Mouse (Mus musculus): ENCODE measurements around the gene Frmd5.

Gene Frmd5

DNA sequence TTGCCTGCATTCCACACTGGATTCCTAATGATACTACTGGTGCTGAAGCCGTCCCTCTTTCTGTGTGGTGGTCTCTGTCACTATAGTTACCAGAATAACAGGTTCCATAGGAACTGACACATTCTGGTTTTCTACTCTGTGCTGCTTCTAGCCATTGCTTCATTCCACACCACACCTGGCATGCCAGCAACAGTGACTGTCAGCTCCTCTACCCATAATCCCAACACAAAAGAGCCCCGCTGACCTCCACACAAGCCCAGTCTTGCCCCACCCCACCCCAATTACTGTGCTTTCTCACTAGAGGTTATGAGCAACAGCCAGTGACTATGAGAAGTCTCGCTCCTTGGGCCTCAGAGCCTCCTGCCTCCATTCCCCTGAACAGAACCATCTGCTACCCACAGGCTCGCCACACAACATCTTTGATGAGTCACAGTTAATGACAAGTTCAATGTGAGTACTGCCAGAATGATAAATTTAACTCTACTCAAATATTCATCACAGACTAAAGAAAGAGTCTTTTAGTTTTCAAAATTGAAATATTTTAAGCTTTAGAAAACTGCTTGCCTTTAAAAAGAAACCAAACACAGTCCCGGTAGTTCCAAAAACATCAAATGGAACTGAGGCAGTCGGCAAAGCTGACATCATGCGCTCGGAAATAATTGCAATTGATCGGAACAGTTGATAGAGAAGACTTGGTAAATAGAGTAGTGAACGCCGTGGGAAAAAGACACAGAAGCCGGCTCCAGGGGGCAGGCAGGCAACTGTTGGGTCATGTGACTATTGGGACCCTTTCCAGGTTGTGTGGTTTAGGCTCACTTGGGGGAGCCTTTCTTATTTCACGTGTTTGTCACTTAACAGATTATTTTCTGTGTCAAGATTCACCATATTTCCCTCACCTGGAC, 185.4 kb downstream of the Frmd5 start:
- no peak for DNase-seq (ENCODE audit: low spot score in 2 of 2)

DNA sequence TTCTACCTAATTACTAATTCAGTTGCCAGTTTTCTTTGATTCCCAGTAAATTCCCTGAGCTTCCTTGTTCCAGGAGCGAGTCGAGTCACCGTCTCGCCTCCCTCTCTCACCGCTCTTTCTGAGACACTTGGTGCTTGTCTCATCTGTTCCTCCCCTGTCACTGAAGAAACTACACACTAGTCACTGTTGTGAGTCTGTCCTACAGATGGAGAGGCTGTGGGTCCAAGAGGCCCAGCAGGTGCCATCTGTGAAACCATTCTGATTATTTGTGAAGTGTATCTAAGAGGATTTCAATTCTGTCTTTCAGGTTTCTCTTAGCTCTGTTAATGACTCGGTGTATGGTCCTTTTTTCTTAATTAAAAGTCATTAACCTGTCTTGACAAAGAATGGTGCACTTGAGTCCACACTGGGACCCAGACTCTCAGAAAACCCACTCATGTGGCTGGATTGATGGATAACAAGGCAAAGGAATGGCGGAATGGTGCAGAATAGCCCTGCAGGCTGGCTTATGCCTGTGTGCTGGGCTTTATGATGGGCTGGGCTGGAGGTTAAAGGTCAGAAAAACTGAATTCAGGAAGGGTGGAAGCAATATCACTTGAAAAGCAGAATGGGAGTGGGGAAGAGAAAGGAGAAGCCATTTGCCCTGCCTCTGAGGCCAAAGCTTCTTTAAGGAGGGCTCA, 186.2 kb downstream of the Frmd5 start:
- no peak for DNase-seq (ENCODE audit: low spot score in 2 of 2)

DNA sequence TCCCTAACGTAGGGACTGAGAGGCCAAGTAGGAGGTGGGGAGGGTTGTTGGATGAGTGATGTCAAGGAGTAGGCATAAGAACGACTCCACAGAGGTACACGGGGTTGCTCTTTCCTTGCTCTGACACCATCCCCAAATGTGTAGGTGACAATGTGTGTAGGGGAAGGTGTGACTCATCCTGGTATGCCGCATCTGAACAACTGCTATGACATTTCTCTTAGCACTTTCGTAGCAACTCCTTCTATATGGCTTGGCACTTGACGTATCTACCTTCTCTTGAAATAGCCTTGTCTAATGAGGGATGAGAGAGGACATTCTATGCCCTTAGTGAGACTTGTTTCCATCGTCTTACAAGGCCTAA, 191.7 kb downstream of the Frmd5 start:
- DNase-seq (ENCODE audit: low spot score in 2 of 2), result no peak

DNA sequence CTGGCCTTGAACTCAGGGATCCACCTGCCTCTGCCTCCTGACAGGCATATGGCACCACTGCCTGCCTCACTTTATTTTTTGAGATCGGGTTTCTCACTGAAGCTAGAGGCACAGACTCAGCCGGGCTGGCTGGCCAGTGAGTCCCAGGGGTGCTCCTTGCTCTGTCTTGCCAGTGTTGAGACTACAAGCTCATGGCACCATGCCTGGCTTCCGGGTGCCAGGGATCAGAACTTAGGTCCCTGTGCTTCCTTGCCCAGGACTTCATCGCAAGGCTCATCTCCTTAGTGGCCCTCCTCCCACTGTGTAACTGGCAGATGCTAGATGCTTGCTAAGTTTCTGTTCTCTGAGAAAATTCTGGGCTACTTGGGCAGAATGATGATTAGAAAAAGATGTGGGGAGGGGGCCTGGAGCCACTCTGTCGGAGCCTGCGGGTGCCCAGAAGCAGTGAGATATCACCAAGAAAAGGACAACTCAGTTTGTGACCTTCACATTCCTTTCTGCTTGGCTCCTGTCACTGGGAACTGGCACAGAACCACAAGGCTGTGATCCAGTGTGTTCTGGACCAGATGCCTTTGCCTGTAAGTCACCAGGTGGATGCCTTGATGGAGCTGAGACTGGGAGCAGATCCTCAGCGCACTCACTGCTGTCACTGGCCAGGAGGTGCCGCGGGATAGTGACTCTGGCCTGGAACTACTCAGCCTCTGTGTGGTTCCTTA, 192.2 kb downstream of the Frmd5 start:
- DNase-seq (ENCODE audit: low spot score in 2 of 2), result no peak

DNA sequence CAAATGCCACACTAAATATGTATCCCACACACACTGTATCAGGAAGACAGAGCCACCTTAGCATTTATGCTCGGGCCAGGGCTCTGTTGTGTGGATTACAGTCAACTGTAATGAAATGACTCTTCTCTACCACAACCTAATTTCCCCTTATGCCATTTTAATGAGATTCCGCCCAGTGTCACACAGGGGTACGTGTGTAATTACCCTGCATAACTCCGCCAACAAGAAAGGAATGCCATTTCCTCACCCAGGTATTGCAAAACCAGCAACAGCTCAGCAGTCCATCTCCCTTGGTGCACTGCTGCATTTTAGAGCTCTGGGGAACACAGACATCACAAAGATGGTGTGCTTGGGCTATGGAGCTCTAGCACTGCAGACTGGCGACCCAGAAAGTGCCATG, 194.8 kb downstream of the Frmd5 start:
- DNase-seq (ENCODE audit: low spot score in 2 of 2), result no peak

DNA sequence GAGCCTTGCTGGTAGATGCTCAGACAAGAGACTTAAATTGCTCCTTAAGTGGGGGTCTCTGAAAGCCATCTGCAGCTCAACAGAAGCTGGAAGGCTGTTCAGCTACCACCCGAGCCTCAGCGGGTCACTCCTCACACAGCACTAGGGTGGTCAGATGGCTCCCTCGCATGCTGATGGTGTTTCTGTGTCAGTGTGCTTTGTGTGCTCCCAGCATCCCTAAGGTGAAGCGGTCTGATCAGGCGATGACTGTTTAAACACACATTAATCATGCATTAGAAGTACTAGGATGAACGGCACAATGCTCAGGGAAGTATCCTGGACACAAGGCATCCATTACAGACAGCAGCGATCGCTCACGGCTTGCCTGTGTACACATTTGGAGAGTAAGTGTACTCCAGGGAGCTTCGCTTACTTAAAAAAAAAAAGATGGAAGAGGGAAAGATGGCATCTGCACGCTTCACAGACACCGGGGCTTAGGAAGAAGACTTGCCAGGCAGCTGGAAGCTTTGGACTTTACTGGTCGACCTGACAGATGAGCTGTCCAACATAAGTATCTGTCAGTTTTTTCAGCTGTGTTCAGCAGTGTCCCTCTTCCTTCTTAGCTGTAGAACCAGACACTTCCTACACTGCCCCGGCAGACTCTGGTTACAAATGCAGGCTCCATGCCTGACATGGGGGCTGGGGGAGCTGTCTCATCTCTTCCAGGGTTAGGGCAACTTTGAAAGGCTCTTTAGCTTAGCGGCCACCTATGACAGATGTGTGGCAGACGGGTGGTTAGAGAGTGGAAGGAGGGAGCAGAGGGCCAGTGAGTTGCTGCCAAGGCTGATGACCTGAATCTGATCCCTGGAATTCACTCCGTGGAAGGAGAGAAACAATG, 196.6 kb downstream of the Frmd5 start:
- no peak for DNase-seq (ENCODE audit: low spot score in 2 of 2)

DNA sequence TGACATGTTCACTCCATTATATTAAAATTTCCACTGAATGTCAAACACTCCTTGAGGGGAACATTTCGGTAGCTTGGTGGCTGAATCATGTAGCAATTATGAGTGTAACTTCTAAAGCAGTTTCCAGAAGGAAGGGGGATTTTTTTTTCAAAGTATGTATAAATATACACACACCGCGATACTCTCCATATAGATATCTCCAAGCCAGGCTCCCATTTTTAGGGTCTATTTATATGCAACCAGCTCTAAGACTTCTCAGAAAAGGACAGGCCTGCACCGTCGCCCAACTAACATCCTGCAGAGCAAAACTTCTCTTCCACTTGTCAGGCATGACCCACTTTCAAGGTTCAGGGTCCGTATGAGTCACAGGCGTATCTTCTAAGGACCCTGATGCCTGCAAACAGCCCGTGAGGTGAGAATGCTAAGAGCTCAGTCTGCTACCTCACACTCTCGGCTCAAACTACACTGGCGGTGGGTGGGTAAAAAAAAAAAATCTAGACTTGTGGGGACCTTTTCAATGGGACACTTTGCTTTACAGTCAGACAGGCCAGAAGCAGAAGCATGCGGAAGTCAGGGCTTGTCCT, 197.7 kb downstream of the Frmd5 start:
- DNase-seq (ENCODE audit: low spot score in 2 of 2), result no peak

DNA sequence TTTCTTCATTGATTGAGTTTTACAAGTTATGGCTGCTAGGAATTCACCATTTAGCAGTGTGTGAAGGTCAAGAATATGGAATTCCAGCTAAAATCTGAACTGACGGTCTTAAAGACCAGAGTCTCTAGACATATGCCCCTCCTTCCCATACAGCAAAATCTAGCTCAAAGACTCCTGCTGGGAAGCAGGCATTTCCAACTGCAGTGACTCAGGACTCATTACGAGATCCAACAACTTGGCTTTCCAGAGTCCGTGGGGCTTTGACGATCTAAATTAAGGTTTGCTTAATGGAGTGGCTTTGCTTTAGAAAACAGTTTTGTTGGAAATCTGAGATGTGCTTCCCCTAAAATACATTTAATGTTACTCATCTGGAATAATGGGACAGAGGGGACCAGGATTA, 204.5 kb downstream of the Frmd5 start:
- DNase-seq (ENCODE audit: low spot score in 2 of 2), result no peak

DNA sequence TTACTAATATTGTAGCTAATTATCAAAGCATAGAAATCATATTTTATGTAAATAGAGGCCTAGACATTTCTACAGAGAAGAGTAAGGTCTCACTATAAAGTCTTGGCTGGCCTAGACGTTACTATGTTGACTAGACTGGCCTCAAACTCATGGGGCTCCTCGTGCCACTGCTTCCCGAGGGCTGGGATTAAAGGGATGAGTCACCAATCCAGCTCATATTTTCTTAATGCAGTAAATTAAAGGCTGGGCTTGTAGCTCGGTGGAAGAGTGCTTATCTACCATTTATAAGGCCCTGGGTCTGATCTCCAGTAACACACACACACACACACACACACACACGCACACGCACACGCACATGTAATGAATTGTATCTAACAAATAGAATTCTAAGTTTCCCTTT, 205.3 kb downstream of the Frmd5 start:
- DNase-seq (ENCODE audit: low spot score in 2 of 2), result no peak

DNA sequence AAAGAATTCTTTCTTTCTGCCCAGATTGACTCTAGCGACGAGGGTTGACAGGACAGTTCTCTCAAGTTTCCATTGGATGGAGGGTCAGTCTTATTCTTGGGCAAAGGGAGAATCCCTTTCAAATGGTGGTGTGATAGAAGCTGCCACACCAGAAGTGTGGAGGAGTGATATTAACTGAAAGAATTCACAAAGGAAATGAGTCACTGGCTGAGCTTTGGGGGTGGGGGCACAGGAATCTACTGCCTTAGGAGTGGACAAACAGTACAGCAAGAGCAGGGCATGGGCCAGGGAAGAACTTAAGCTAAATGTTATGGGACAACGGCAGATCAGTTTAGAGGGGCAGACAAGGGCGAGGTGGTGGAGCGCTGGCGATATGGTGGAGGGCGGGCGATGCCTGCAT, 206.2 kb downstream of the Frmd5 start:
- no peak for DNase-seq (ENCODE audit: low spot score in 2 of 2)

DNA sequence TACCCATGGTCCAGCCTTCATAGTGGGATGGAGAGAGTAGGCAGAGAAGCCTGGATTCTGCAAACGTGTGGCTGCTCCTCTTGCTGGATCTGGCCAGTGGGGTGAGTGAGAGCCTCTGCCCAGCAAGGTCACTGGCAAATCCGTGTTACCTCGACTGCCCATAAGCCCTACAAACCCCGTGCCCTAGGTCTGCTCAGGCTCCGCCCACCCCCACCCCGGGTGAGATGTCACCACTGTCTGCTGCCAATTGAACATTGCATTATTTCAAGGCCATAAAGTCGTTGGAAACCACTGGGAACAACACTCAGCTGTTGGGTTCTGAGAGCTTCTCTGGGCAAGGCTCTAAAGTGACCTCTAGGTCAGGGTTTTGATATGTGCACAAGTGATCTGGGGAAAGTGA, 208.6 kb downstream of the Frmd5 start:
- no peak for DNase-seq (ENCODE audit: low spot score in 2 of 2)

DNA sequence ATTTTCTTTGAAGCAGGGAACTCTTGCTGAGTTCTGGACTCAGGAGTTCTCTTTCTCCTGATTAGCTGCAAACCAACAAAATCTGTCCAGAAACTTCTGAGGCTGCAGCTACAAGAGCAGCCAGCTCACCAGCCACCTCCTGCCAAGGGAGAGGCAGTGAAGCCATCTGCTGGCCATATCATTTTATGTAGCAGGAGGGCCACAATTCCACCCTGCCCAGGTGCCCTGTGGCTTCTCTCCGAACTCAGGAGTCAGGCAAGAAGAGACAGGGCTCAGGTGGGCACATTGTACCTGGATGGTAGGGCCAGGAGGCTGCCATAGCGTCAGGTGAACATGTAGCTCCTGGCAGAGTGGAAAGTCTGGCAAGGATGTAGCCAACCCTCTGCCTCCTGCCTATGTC, 210.3 kb downstream of the Frmd5 start:
- DNase-seq (ENCODE audit: low spot score in 2 of 2), result no peak

DNA sequence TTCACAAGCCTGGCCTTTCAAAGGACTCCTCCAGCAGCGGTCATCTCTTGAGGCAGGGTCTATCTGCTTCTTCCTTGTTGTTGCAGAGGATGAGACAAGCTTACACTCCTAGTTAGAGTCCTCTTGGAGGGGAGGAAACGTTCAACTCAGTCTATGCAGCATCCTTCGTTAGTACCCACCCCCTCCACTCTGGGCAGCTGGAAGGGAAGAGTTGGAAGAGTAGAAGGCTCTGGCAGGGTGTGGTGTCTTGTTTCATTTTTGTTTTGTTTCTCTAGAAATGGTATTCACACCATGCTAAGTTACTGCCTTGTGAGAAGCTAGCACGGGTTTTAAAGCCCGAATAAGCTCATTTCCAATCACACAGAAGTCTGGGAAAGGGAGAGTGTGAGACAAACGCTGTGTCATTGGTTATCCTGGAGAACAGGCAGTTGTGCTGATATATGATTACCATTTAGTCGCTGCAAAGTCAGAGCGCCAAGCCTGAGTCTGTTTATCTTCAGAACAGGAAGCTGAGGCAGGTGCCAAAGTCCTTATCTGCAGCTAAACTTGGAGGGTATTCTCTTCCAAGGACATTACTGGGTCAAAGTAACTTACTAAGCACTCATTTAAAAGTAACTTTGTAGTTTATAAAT, 212.1 kb downstream of the Frmd5 start:
- DNase-seq (ENCODE audit: low spot score in 2 of 2), result no peak

DNA sequence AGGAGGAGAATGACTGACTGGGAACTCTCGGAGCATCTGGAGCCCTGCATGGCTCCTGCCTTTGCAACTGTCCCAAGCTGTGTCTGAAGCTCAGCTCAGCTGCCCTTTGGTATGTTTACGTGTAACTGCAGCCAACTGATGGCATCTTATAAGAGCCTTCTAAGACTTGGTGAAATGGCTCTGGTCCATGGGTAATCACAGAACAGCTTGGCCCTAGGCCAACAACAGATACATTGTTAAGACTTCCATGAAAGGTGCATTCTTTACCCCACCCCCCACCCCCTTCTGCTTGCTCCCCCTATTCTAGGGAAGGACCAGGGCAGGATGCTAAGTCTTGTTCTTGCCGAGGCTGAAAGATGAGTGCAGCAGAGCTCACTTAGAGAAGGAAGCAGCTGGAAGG, 212.8 kb downstream of the Frmd5 start:
- DNase-seq (ENCODE audit: low spot score in 2 of 2), result no peak

DNA sequence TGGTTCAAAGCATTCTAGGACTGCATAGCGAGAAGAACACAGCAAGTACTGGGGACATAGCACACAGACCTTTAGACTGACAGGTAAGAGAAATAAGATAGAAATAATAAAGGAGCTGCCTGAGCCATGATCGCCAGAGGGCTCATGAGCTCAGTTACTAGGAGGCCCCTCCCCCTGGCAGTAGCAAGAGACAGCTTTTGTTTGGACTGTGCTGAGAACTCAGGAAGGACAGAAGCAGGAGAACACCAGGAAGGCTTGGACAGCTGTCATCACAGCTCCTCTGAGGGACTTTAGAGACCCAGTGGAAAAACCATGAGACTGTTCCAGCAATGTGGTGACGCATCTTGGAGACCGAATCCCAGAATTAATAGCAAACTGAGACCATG, 218.6 kb downstream of the Frmd5 start:
- no peak for DNase-seq (ENCODE audit: low spot score in 2 of 2)

DNA sequence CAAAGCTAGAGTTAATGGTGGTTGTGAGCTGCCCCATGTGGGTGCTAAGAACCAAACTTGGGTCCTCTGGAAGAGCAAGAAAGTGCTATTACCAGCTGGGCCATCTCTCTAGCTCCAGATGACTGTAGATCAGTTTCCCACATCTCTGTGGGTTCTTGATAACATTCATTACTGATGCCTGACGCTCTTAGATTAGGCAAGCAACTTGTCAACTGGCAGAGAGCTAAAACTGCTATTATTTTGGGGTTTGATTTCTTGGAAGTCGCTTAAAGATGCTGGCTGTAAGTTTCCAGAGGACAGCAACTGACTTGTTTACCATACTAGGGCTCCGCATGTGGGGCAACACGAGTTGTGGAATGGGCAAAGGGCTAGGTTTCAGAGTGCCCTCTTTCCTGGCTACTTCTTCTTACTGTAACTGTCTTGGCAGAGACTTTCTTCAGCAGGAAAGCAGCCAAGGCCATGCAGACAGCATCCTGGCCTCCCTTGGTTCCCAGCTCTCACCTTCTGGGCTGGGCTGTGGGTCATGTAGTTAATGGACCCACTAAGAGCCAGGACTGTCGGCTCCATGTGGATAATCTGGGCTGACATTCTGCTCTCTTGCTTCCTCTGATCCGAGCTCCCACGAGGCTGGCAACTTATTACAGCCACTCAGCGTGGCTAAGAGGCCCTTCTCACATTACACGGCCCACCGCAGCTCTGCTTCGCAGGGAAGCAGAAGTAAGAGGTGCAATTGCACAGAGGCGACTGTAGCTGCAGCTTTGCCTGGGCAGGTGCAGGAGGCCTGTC, 219.2 kb downstream of the Frmd5 start:
- no peak for DNase-seq (ENCODE audit: low spot score in 2 of 2)

DNA sequence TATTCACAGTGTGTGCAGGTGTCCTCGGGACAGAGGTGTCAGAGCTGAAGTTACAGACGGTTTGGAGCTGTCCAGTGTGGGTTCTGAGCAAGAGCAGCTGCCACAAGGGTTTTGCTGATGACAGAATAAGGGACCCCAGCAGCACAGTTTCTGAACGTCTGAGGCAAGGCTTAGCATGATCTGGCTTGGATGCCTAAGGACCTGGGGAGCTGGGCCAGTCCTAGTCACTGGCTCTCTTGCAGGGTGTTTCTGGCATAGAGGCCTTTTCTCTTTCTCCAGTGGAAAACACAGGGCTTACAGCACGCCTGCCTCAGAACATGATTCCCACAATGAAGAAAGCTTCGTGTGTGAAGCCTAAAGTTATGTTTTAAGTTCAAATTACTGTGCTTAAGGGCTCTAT, 222.2 kb downstream of the Frmd5 start:
- DNase-seq (ENCODE audit: low spot score in 2 of 2), result no peak

DNA sequence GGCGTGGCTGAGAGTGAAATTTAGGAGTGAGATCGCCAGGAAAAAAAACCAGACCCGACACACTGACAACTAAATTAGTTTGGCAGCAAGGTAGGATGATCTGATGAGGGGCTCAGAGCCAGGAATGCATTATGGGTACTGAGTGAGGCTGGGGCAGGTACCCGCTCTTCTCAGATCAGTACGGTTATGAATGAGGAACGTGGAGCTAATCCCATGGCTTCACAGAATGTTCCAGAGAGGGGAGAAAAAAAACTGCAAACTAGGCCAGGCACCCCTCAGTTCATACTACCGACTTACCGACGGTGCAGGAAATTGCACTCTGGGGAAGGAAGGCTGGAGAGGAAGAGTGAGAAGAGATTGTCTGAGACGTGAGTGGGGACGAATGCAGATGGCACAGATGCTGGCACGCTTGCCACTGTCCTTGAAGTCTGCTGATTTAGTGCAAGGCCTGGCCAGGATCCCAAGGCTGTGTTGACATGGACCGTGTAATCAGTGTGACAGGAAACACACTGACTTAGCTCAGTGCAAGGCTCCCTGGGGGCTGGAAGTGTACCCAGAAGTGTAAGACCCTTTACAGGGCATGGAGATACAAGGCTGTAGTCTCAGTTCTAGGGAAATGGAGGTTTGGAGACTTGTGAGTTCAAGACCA, 223.3 kb downstream of the Frmd5 start:
- DNase-seq (ENCODE audit: low spot score in 2 of 2), result no peak

DNA sequence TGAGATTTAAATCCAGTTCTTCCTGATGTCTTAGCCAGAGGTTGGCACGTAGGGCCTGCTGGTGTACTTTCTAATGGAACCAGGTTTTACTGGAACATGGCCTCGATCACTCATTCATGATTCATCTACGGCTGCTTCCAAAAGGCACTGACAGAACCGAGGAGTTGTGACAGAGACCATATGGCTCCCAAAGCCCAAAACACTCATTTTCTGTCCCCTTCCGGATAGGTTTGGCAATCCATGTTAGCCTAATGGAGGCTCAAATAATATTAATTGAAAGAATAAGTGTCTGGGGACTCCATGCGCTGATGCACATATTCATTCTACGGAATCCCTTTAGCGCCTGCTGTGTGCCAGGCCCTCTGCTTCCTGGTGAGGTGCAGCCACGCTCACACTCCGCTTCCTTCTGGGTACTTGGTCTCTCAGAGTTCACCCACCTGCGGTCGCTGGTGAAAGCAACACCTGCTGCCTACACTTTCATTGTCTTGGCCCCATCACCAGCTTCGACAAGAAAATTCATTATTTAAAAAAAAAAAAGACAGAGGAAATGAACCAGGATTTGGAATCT, 224.0 kb downstream of the Frmd5 start:
- DNase-seq (ENCODE audit: low spot score in 2 of 2), result no peak

Data from frontal cortex, postnatal 14 days (tissue).